Mouse (Mus musculus): ENCODE results near the gene Metap1. TPM values are rescaled to one million over a fixed set of nuclear protein-coding genes. Genes with fewer than 3 reads are reported as not detected.

Metap1 gene
- polyA plus RNA-seq, 1 experiment from 2014 or later, result 34.0 TPM

DNA sequence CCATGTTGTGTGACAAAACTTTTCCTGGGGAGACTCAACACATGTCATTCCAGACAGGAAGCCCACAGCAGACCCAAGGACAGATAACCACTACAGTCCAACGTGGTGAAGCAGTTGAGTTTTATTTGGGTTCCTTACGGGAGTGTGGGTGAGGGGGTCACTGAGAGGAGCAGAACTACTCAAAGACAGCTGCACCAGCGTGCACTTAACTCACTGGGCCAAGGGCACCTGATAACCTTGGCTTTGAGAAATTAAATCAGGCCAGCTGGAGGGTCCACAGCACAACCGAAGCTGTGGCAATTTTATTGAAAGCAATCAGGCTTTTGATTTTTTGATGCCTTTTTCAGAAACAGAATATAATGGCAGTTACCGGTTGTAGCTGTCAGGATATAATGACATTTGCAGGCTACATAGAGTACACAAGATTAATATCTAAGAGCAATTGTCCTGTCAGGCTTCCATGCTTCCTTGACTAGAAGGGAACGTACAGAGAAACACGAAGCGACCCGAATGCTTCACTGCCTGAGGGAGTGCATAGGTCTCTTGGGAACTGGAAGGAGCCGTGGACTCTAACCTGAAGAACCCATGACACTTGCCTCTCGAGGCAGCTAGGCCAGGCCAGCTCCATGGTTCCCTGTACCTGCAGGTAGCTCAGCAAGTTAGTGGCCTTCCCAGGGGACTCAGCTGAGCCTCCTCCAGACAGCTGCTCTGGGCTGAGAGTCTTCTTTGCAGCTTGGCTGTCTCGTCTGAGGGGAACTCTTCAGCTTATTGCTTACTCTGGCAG lies 41.0 kb downstream of the Metap1 start:
- Histone ChIP-seq H3K9ac (no peak overlapping the region), H3K36me3 (peaks cover 82% of the 10 kb centered on the region), H3K9me3 (no peaks in the 10 kb centered on the region), H3K4me1 (peaks cover 18% of the 10 kb centered on the region), H3K27me3 (replicated peaks) (no peaks in the 10 kb centered on the region), H3K27ac (replicated peaks) (no peak overlapping the region), H3K4me3 (no peak overlapping the region), H3K4me2 (no peak overlapping the region)
- WGBS, result 57% methylated on average over 12 of the region's 12 CpGs
- ATAC-seq (ENCODE audit: extremely low read depth, insufficient number of reproducible peaks, low FRiP score, low TSS enrichment), result no peak

DNA sequence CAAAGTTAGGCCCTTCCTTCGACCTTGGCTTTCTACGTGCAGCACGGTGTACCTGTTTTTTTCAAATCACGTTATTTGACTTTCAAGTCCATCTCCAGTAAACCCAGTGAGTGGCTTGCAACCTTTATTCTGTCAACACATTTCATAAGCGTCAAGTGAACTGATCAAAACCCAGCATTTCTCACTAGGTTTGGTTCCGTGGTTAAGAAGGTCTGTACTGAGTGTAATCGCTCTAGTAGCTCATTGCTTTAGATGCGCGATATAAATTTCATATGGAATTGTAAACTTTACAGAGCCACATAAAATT lies 45.9 kb downstream of the Metap1 start:
- no peaks in the 10 kb centered on the region for H3K9me3 ChIP-seq
- H3K4me3 ChIP-seq, result peak overlapping the region; percentile 95
- peak overlapping the region; percentile 91 for H3K27ac ChIP-seq (replicated peaks)
- peaks cover 36% of the 10 kb centered on the region for H3K36me3 ChIP-seq
- peak overlapping the region; percentile 98 for H3K9ac ChIP-seq
- H3K4me2 ChIP-seq, result peak overlapping the region; percentile 93
- peaks cover 23% of the 10 kb centered on the region for H3K4me1 ChIP-seq
- H3K27me3 ChIP-seq (replicated peaks), result no peaks in the 10 kb centered on the region
- WGBS, result 4% methylated on average over 9 of the region's 9 CpGs
- ATAC-seq (ENCODE audit: extremely low read depth, insufficient number of reproducible peaks, low FRiP score, low TSS enrichment), result no peak

DNA sequence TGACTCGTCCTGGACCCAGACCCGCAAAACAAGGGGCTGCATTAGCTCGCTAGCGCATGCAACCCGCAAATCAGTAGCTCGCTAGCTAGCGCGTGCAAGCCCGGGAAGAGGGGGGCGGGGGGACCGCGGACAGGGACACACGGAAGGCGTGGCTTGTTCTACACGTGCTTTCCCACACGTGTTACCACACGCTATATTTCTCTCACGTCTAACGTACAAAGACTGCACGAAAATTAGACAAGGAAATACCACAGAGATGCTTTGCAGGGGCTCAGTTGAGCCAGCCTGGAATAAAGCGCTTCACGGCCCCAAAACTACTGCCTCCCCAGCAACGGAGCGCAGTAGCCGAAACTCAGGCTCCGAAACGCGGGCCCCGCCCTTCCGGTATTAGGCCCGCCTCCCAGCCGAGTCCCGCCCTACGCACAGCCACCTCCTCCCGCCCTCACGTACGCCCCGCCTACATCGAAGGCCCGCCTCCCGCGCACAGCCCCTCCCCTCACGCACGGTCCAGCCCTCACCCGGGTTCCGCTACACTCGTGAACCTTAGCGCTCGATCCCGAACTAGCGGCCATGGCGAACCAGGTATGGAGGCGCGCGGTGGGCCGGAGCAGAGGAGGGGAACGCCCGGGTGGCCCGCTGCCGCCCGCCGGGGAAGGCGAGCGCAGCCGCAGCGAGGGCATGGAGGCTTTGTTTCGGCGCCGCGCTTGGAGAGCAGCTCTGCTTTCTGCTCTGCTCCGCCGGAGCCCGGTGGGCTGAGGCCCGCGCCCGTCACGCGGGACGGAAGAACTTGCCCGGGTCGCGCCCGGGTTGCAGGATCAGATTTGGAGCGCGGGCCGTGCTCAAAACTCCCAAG lies 46.5 kb downstream of the Metap1 start, which contains the start of gene Adh5:
TSS of gene Adh5 (plus strand) at position 482 of the 853 bp plus-strand sequence.
- peak; percentile 100 for ATAC-seq (ENCODE audit: extremely low read depth, insufficient number of reproducible peaks, low FRiP score, low TSS enrichment)
- peak within 1 kb of the TSS; percentile 93 for H3K4me2 ChIP-seq
- under 1% methylated on average over 82 of the region's 86 CpGs for whole genome bisulfite sequencing
- H3K27ac ChIP-seq (replicated peaks), result peak within 1 kb of the TSS; percentile 91
- H3K36me3 ChIP-seq, result peaks cover 30% of the 10 kb centered on the region
- no peaks in the 10 kb centered on the region for H3K9me3 ChIP-seq
- H3K27me3 ChIP-seq (replicated peaks), result no peaks in the 10 kb centered on the region
- H3K4me3 ChIP-seq, result peak within 1 kb of the TSS; percentile 95
- H3K9ac ChIP-seq, result peak within 1 kb of the TSS; percentile 98
- H3K4me1 ChIP-seq, result peaks cover 19% of the 10 kb centered on the region

DNA sequence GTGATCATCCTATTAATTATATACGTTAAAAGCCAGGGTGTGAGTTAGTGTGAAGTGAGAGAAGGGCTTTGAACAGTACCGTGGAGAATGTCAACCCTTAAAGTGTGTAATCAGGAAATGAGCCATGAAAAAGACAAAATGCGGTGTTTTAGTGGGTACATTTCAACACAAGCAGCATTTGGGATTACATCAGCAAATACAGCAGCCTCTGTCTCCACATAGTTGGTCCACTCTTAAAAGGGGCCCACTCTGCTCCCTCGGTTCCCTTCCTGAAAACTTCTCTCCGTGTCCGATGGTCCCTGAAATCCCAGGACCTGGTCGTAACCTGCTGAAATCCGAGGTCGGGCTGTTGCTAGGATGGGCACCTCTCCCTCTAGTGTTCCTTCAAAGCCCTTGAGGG lies 47.1 kb downstream of the Metap1 start:
- ATAC-seq (ENCODE audit: extremely low read depth, insufficient number of reproducible peaks, low FRiP score, low TSS enrichment), result no peak
- peak overlapping the region; percentile 93 for H3K4me2 ChIP-seq
- peak overlapping the region; percentile 95 for H3K4me3 ChIP-seq
- 5% methylated on average over 9 of the region's 9 CpGs for WGBS
- peaks cover 14% of the 10 kb centered on the region for H3K4me1 ChIP-seq
- peak overlapping the region; percentile 98 for H3K9ac ChIP-seq
- peak overlapping the region; percentile 91 for H3K27ac ChIP-seq (replicated peaks)
- peaks cover 24% of the 10 kb centered on the region for H3K36me3 ChIP-seq
- H3K9me3 ChIP-seq, result no peaks in the 10 kb centered on the region
- no peaks in the 10 kb centered on the region for H3K27me3 ChIP-seq (replicated peaks)

DNA sequence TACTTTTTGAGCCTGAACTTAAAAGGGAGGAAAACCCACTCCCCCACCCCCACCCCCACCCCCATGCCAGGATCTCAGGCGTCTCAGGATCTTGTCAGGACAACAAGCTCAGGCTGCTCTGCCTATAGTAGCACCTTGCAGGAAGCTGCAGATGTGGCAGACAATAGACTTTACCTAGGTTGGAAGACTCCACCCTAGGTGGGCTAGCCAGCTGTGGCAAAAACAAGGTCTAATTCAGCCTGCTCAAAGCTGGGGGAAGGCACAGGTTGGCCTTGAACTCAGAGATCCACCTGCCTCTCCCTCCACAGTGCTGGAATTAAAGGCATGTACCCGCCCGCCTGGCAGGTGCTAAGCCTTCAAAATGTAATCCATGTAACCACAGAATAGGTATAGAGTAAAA lies 50.6 kb downstream of the Metap1 start:
- Histone ChIP-seq H3K27ac (replicated peaks) (no peak overlapping the region), H3K27me3 (replicated peaks) (no peaks in the 10 kb centered on the region), H3K9me3 (peaks cover 4% of the 10 kb centered on the region), H3K4me3 (no peak overlapping the region), H3K36me3 (no peaks in the 10 kb centered on the region), H3K4me2 (no peak overlapping the region), H3K9ac (no peak overlapping the region), H3K4me1 (peaks cover 5% of the 10 kb centered on the region)
- ATAC-seq (ENCODE audit: extremely low read depth, insufficient number of reproducible peaks, low FRiP score, low TSS enrichment), result no peak
- 65% methylated on average over 3 of the region's 3 CpGs for WGBS

DNA sequence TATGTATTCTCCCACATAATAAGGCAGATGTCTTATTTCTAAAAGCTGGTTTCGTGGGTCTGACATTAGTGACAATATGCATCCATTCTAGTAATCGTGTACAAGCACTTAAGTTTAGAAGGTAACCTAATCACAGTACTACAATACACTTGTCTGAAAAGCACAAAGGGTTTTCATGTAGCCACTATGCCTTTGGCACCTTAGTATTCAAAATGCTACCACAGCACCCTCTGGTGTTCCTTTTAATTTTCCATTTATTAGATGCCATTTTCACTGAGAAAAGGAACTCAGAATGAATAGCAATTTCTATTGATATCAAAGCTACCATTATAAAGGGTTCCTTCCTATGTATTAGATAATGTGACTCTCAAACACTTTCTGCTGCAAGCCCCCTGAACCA lies 57.5 kb downstream of the Metap1 start:
- 58% methylated on average over 2 of the region's 2 CpGs for WGBS
- Histone ChIP-seq H3K4me1 (no peaks in the 10 kb centered on the region), H3K27ac (replicated peaks) (no peak overlapping the region), H3K27me3 (replicated peaks) (no peaks in the 10 kb centered on the region), H3K4me2 (no peak overlapping the region), H3K9me3 (peaks cover 4% of the 10 kb centered on the region), H3K36me3 (no peaks in the 10 kb centered on the region), H3K4me3 (no peak overlapping the region), H3K9ac (no peak overlapping the region)
- no peak for ATAC-seq (ENCODE audit: extremely low read depth, insufficient number of reproducible peaks, low FRiP score, low TSS enrichment)

DNA sequence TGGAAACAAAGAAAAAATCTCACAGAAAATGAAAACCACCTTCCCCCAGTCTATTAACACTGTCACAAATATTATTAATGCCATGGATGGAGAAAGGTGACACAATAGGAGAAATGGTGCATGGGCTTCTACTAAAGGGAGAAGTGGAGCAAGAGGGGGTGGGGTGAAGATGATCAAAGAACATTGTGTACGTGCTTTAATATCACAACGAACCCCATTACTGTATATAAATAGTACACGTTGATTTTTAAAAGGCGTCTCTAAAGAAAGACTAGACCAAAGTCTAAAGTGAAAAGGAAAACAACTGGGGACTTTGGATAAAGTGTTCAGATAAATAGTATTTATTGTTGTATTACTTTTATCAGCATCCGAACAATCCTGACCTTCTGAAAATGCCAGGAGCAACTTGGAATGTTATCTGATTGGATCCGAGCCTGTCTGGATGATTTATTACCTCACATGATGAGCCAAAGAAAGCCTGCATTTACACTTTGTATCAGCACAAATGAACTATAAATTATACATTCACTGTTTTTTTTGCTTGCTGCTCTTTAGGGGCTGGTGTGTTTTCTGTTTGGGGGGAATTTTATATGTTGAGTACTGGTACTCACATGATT lies 58.8 kb downstream of the Metap1 start:
- no peaks in the 10 kb centered on the region for H3K36me3 ChIP-seq
- H3K4me3 ChIP-seq, result no peak overlapping the region
- H3K4me1 ChIP-seq, result no peaks in the 10 kb centered on the region
- H3K9me3 ChIP-seq, result no peaks in the 10 kb centered on the region
- no peak overlapping the region for H3K27ac ChIP-seq (replicated peaks)
- no peak overlapping the region for H3K9ac ChIP-seq
- 58% methylated on average over 6 of the region's 6 CpGs for WGBS
- H3K27me3 ChIP-seq (replicated peaks), result no peaks in the 10 kb centered on the region
- H3K4me2 ChIP-seq, result no peak overlapping the region
- ATAC-seq (ENCODE audit: extremely low read depth, insufficient number of reproducible peaks, low FRiP score, low TSS enrichment), result no peak

DNA sequence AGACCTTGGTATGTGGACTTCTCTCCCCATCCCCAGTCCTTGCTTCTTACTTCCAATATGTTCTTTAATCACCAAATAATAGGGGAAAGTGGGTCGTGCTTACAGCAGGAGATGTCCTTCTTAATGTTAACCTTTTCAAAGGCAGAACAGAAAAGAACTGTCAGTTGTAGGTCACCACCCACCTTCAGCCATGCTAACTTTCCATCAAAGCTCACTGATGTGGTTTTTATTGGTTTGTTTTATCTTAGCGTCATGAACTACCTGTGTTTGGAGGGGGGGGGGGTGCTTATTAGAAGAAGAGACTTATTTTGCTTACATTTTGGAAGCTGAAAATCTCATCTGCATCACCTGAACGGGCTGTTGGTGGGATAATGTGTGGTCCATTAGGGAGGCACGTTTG lies 65.1 kb downstream of the Metap1 start:
- no peak overlapping the region for H3K4me2 ChIP-seq
- no peaks in the 10 kb centered on the region for H3K36me3 ChIP-seq
- no peaks in the 10 kb centered on the region for H3K4me1 ChIP-seq
- no peaks in the 10 kb centered on the region for H3K27me3 ChIP-seq (replicated peaks)
- no peak overlapping the region for H3K4me3 ChIP-seq
- no peak overlapping the region for H3K9ac ChIP-seq
- no peak for ATAC-seq (ENCODE audit: extremely low read depth, insufficient number of reproducible peaks, low FRiP score, low TSS enrichment)
- H3K9me3 ChIP-seq, result no peaks in the 10 kb centered on the region
- H3K27ac ChIP-seq (replicated peaks), result no peak overlapping the region
- 45% methylated on average over 4 of the region's 4 CpGs for WGBS

DNA sequence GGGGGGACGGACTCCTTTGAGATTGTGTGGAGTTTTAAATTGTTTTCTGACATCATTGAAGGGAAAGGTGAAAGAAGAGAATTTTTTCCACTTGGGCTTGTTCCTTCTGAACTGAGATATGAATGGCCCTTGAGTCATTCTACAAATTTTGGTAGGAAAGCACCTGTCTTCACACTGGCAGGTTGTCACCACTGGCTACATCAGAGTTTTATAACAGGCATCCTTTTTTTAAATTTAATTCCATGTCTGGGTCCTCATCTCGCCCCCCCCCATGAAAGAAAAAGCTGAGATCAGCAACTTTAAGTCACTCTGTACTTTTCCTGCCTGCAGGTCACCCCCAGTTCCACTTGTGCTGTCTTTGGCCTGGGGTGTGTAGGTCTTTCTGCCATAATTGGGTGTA lies 65.7 kb downstream of the Metap1 start:
- Histone ChIP-seq H3K9ac (no peak overlapping the region), H3K27me3 (replicated peaks) (no peaks in the 10 kb centered on the region), H3K4me1 (no peaks in the 10 kb centered on the region), H3K27ac (replicated peaks) (no peak overlapping the region), H3K36me3 (no peaks in the 10 kb centered on the region), H3K9me3 (no peaks in the 10 kb centered on the region), H3K4me3 (no peak overlapping the region), H3K4me2 (no peak overlapping the region)
- WGBS, result 56% methylated on average over 2 of the region's 2 CpGs
- ATAC-seq (ENCODE audit: extremely low read depth, insufficient number of reproducible peaks, low FRiP score, low TSS enrichment), result no peak

DNA sequence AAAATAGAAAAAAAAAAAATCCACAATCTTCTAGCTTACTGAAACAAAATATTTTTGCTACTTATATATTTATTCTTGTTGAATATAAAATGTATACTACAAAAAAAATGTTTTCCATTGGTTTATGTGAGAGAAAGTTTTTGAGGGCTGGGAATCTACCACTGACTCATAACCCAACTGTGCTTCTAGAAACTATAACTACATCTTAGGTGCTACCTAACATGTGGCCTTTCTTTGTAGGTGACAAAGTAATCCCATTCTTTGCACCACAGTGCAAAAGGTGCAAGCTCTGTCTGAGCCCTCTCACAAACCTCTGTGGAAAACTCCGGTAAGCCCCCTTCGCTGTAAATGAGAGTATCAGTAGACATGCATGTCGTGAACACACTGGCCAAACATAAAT lies 68.9 kb downstream of the Metap1 start:
- H3K9me3 ChIP-seq, result no peaks in the 10 kb centered on the region
- H3K36me3 ChIP-seq, result no peaks in the 10 kb centered on the region
- no peak overlapping the region for H3K4me2 ChIP-seq
- no peak for ATAC-seq (ENCODE audit: extremely low read depth, insufficient number of reproducible peaks, low FRiP score, low TSS enrichment)
- no peaks in the 10 kb centered on the region for H3K4me1 ChIP-seq
- WGBS, result 84% methylated on average over 3 of the region's 3 CpGs
- no peaks in the 10 kb centered on the region for H3K27me3 ChIP-seq (replicated peaks)
- no peak overlapping the region for H3K9ac ChIP-seq
- no peak overlapping the region for H3K27ac ChIP-seq (replicated peaks)
- H3K4me3 ChIP-seq, result no peak overlapping the region

DNA sequence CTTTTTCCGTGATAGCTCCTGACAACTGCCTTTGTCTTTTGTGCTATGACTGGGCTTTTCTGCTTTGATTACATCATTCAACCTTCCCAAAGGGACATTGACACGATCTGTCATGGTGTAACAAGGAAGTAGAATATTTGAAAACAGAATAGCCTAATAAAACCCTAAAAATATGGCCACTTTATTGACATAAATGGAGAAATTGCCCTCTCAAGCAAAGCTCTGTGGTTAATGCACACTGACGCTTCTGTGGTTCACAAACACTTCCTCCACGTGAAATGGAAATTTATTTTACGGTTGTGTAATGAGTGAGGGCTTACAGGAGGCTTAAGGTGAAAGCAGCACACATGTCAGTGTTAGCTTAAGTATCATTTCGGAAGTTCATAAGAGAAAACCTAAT lies 69.9 kb downstream of the Metap1 start:
- Histone ChIP-seq H3K9me3 (no peaks in the 10 kb centered on the region), H3K36me3 (no peaks in the 10 kb centered on the region), H3K4me1 (no peaks in the 10 kb centered on the region), H3K27me3 (replicated peaks) (no peaks in the 10 kb centered on the region), H3K9ac (no peak overlapping the region), H3K4me2 (no peak overlapping the region), H3K4me3 (no peak overlapping the region), H3K27ac (replicated peaks) (no peak overlapping the region)
- no peak for ATAC-seq (ENCODE audit: extremely low read depth, insufficient number of reproducible peaks, low FRiP score, low TSS enrichment)
- 75% methylated on average over 6 of the region's 6 CpGs for WGBS

Measured in heart, embryonic 13.5 days (tissue).